Mouse (Mus musculus): ENCODE data around the gene Gid4. TPM values are rescaled to one million over a fixed set of nuclear protein-coding genes. Genes with fewer than 3 reads are reported as not detected.
A peak's percentile ranks its signal among the peaks of the same experiment; 100 is the strongest.

Gid4 gene
- polyA plus RNA-seq, 1 experiment from 2014 or later, result 25.5 TPM

- Histone ChIP-seq H3K4me3 (no peak overlapping the region), H3K36me3 (peaks cover 17% of the 10 kb centered on the region), H3K27me3 (no peaks in the 10 kb centered on the region), H3K27ac (no peak overlapping the region), H3K4me1 (peaks cover 8% of the 10 kb centered on the region; the same call in 1 of the 2 replicates), H3K9me3 (no peaks in the 10 kb centered on the region), H3K9ac (no peak overlapping the region), H3K4me2 (no peak overlapping the region)
- 86% methylated on average over 2 of the region's 2 CpGs for whole genome bisulfite sequencing
- no peak for ATAC-seq (ENCODE audit: borderline replicate concordance, extremely low read depth, low FRiP score, low TSS enrichment)
These were observed 19.8 kb upstream of the Gid4 start for GRCm38 (mm10) chr11:60397172-60397571.

- Histone ChIP-seq H3K4me1 (no peaks in the 10 kb centered on the region), H3K27me3 (no peaks in the 10 kb centered on the region), H3K36me3 (peaks cover 66% of the 10 kb centered on the region), H3K9me3 (no peaks in the 10 kb centered on the region), H3K27ac (no peak overlapping the region), H3K4me3 (no peak overlapping the region), H3K9ac (no peak overlapping the region), H3K4me2 (no peak overlapping the region)
- no peak for ATAC-seq (ENCODE audit: borderline replicate concordance, extremely low read depth, low FRiP score, low TSS enrichment)
- WGBS, result 94% methylated on average over 1 of the region's 1 CpGs
These were observed 10.3 kb upstream of the Gid4 start for GRCm38 (mm10) chr11:60406606-60407005.

- Histone ChIP-seq H3K9ac (no peak overlapping the region), H3K27ac (no peak overlapping the region), H3K9me3 (no peaks in the 10 kb centered on the region), H3K27me3 (no peaks in the 10 kb centered on the region), H3K4me1 (peaks cover 14% of the 10 kb centered on the region), H3K36me3 (peaks cover 22% of the 10 kb centered on the region), H3K4me2 (no peak overlapping the region), H3K4me3 (no peak overlapping the region)
- 7% methylated on average over 3 of the region's 3 CpGs for WGBS
- ATAC-seq (ENCODE audit: borderline replicate concordance, extremely low read depth, low FRiP score, low TSS enrichment), result no peak
These were observed 4.8 kb upstream of the Gid4 start for GRCm38 (mm10) chr11:60412173-60412572.

- Histone ChIP-seq H3K4me1 (peaks cover 14% of the 10 kb centered on the region), H3K4me3 (no peak overlapping the region), H3K4me2 (no peak overlapping the region), H3K36me3 (peaks cover 15% of the 10 kb centered on the region), H3K27ac (no peak overlapping the region), H3K9me3 (no peaks in the 10 kb centered on the region), H3K27me3 (no peaks in the 10 kb centered on the region), H3K9ac (no peak overlapping the region)
- ATAC-seq (ENCODE audit: borderline replicate concordance, extremely low read depth, low FRiP score, low TSS enrichment), result no peak
- WGBS, result 88% methylated on average over 2 of the region's 2 CpGs
These were observed 4.0 kb upstream of the Gid4 start for GRCm38 (mm10) chr11:60412921-60413320.

- peak overlapping the region; percentile 79 for H3K9ac ChIP-seq
- no peaks in the 10 kb centered on the region for H3K27me3 ChIP-seq
- H3K27ac ChIP-seq, result peak overlapping the region; percentile 69
- ATAC-seq (ENCODE audit: borderline replicate concordance, extremely low read depth, low FRiP score, low TSS enrichment), result no peak
- H3K36me3 ChIP-seq, result no peaks in the 10 kb centered on the region
- no peaks in the 10 kb centered on the region for H3K9me3 ChIP-seq
- peak overlapping the region; percentile 73 for H3K4me2 ChIP-seq
- H3K4me1 ChIP-seq, result peaks cover 25% of the 10 kb centered on the region
- WGBS, result under 1% methylated on average over 21 of the region's 21 CpGs
- H3K4me3 ChIP-seq, result peak overlapping the region; percentile 98
These were observed 369 bp upstream of the Gid4 start for GRCm38 (mm10) chr11:60416590-60416962.

GRCm38 (mm10) chr11:60417717-60418472 lies 950 bp downstream of the Gid4 start, which contains the start of gene Atpaf2:
Gene Atpaf2, minus strand, starts transcription at chr11:60418457.
- H3K4me2 ChIP-seq, result peak within 1 kb of the TSS; percentile 81
- H3K4me1 ChIP-seq, result peaks cover 25% of the 10 kb centered on the region
- peak within 1 kb of the TSS; percentile 92 for H3K9ac ChIP-seq
- peak; percentile 57 for ATAC-seq (ENCODE audit: borderline replicate concordance, extremely low read depth, low FRiP score, low TSS enrichment)
- peak within 1 kb of the TSS; percentile 98 for H3K4me3 ChIP-seq
- WGBS, result under 1% methylated on average over 31 of the region's 39 CpGs
- peak within 1 kb of the TSS; percentile 93 for H3K27ac ChIP-seq
- no peaks in the 10 kb centered on the region for H3K36me3 ChIP-seq
- H3K27me3 ChIP-seq, result no peaks in the 10 kb centered on the region
- no peaks in the 10 kb centered on the region for H3K9me3 ChIP-seq

GRCm38 (mm10) chr11:60418473-60418803 lies 1.5 kb downstream of the Gid4 start:
- ATAC-seq (ENCODE audit: borderline replicate concordance, extremely low read depth, low FRiP score, low TSS enrichment), result no peak
- Histone ChIP-seq H3K27ac (no peak overlapping the region), H3K27me3 (no peaks in the 10 kb centered on the region)

GRCm38 (mm10) chr11:60422046-60422668 lies 5.2 kb downstream of the Gid4 start:
- no peaks in the 10 kb centered on the region for H3K27me3 ChIP-seq
- 57% methylated on average over 6 of the region's 6 CpGs for WGBS
- H3K4me2 ChIP-seq, result no peak overlapping the region
- H3K4me3 ChIP-seq, result no peak overlapping the region
- H3K4me1 ChIP-seq, result peaks cover 11% of the 10 kb centered on the region
- H3K9me3 ChIP-seq, result no peaks in the 10 kb centered on the region
- no peak overlapping the region for H3K27ac ChIP-seq
- ATAC-seq (ENCODE audit: borderline replicate concordance, extremely low read depth, low FRiP score, low TSS enrichment), result no peak
- H3K9ac ChIP-seq, result no peak overlapping the region
- H3K36me3 ChIP-seq, result peaks cover 11% of the 10 kb centered on the region

More at GRCm38 (mm10) chr11:60418473-60418803, 1.5 kb downstream of the Gid4 start:
- Histone ChIP-seq H3K4me1 (peaks cover 25% of the 10 kb centered on the region), H3K9ac (peak overlapping the region; percentile 92), H3K4me3 (peak overlapping the region; percentile 98), H3K36me3 (no peaks in the 10 kb centered on the region), H3K4me2 (peak overlapping the region; percentile 81), H3K9me3 (no peaks in the 10 kb centered on the region)
- 7% methylated on average over 6 of the region's 6 CpGs for WGBS

GRCm38 (mm10) chr11:60423006-60423405 lies 6.1 kb downstream of the Gid4 start:
- Histone ChIP-seq H3K4me3 (no peak overlapping the region), H3K9me3 (no peaks in the 10 kb centered on the region), H3K27ac (no peak overlapping the region), H3K4me2 (no peak overlapping the region), H3K36me3 (peaks cover 19% of the 10 kb centered on the region), H3K4me1 (peaks cover 11% of the 10 kb centered on the region), H3K9ac (no peak overlapping the region), H3K27me3 (no peaks in the 10 kb centered on the region)
- WGBS, result 90% methylated on average over 1 of the region's 1 CpGs
- ATAC-seq (ENCODE audit: borderline replicate concordance, extremely low read depth, low FRiP score, low TSS enrichment), result no peak

- ATAC-seq (ENCODE audit: borderline replicate concordance, extremely low read depth, low FRiP score, low TSS enrichment), result no peak
- Histone ChIP-seq H3K36me3 (peaks cover 23% of the 10 kb centered on the region), H3K27ac (no peak overlapping the region), H3K9ac (no peak overlapping the region), H3K4me1 (no peaks in the 10 kb centered on the region), H3K4me2 (no peak overlapping the region), H3K27me3 (no peaks in the 10 kb centered on the region), H3K4me3 (no peak overlapping the region), H3K9me3 (no peaks in the 10 kb centered on the region)
- whole genome bisulfite sequencing, result 81% methylated on average over 1 of the region's 1 CpGs
These were observed 9.5 kb downstream of the Gid4 start for GRCm38 (mm10) chr11:60426417-60426816.

- Histone ChIP-seq H3K9ac (no peak overlapping the region), H3K9me3 (no peaks in the 10 kb centered on the region), H3K4me2 (no peak overlapping the region), H3K4me1 (no peaks in the 10 kb centered on the region), H3K4me3 (no peak overlapping the region), H3K27me3 (no peaks in the 10 kb centered on the region), H3K27ac (no peak overlapping the region), H3K36me3 (peaks cover 28% of the 10 kb centered on the region)
- ATAC-seq (ENCODE audit: borderline replicate concordance, extremely low read depth, low FRiP score, low TSS enrichment), result no peak
- WGBS, result 89% methylated on average over 3 of the region's 3 CpGs
These were observed 10.7 kb downstream of the Gid4 start for GRCm38 (mm10) chr11:60427628-60428027.

- Histone ChIP-seq H3K27me3 (no peaks in the 10 kb centered on the region), H3K4me1 (no peaks in the 10 kb centered on the region), H3K4me2 (no peak overlapping the region), H3K4me3 (no peak overlapping the region), H3K9ac (no peak overlapping the region), H3K9me3 (no peaks in the 10 kb centered on the region), H3K36me3 (peaks cover 53% of the 10 kb centered on the region), H3K27ac (no peak overlapping the region)
- ATAC-seq (ENCODE audit: borderline replicate concordance, extremely low read depth, low FRiP score, low TSS enrichment), result no peak
These were observed 16.6 kb downstream of the Gid4 start for GRCm38 (mm10) chr11:60433501-60433900.
